Mouse (Mus musculus): ENCODE data around the gene Sec14l3.
A peak's percentile ranks its signal among the peaks of the same experiment; 100 is the strongest.
"Not testable (repeated sequence)": the region's sequence is repeated elsewhere in the genome, so short reads cannot be mapped to it uniquely, and the experiment has no call there.

The Sec14l3 gene

GRCm38 (mm10) chr11:4105444-4105843 lies 40.8 kb downstream of the Sec14l3 start:
- no peak for DNase-seq

DNA sequence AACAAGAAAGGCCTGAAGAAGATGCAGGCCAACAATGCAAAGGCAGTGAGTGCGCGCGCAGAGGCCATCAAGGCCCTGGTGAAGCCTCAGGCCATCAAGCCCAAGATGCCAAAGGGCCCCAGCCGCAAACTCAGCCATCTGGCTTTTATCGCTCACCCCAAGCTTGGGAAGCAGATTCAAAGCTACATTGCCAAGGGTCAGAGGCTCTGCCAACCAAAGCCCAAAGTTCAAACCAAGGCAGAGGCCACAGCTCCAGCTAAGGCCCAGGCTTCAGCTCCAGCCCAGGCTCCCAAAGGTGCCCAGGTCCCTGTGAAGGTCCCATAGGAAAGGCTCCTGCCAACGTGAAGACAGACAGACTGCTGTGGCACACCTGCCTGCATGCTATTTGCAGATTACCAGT lies 43.3 kb downstream of the Sec14l3 start:
- not testable (repeated sequence) for DNase-seq

DNA sequence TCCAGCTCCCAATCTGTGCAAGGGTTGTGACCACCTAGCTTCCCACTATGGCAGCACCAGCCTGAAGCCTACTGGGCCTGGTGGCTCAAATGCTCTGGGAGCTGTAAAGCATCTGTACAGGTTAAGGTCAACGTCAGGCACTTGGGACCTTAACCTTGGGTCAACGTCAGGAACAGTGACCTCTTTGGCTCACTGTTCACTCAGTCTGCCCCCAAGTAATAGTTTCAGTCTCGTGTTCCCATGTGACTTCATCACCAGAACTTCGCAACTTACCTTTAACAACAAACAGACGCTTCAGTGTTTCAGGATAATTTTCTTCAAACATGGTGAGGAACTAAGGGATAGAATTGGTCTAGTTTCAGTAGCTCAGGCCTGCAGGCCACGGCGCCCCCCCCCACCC lies 44.0 kb downstream of the Sec14l3 start:
- DNase-seq, result no peak

DNA sequence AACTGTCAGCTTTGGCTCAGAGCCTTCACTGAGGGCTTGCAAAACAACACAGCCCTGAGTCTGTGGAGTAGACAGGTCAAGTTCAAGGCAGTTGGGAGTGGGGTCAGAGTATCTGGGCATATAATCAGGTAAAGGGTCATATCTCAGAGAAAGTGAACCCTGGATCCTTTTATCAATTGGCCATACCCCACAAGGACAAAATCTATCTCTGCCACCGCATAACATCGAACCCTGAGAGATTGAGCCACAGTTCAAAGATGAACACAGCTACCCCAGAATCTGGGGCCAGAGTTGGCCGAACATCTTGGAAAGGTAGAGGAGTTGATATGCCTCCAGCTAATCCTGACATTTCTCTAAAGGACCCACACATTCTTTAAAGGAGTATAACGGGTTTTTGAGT lies 47.4 kb downstream of the Sec14l3 start:
- no peak for DNase-seq

DNA sequence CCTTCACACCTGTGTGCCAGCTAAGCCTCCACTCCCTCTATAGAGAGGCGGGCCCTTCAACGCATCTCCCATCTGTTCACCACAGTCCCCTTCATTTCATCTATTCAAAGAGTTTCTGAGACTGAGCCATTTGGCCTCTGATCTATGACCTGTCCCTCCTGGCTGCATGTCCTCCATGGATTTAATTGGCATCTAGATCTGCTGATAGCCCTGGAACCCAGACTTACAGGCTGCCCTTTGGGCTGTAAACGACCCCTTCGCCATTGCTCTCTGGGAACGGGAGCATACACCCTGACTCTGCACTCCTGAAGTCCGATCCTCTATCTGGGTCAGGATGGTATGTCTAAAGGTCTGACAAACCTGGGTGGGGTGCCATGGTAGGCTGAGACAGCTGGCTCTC lies 48.2 kb downstream of the Sec14l3 start:
- no peak for DNase-seq

- DNase-seq, result no peak
These were observed 48.9 kb downstream of the Sec14l3 start for GRCm38 (mm10) chr11:4113496-4113895.

- no peak for DNase-seq
These were observed 49.3 kb downstream of the Sec14l3 start for GRCm38 (mm10) chr11:4113970-4114369.

GRCm38 (mm10) chr11:4114541-4114940 lies 49.9 kb downstream of the Sec14l3 start:
- not testable (repeated sequence) for DNase-seq

DNA sequence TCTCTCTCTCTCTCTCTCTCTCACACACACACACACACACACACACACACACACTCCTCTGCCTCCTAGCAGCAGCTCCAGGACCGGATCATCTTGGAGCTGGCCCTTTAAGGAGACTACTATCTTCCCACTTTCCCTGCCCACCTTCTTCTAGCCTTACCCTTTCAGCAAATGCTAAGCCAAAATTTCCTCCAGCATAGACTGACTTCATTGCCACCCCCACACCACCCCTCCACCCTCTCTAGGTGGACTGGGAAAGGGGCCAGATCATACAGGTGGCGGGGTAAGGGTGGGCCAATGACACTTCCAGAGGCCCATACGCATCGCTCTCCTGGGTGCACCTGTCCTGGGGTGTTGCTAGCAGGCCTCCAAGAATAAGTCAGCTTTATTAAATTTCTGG lies 50.8 kb downstream of the Sec14l3 start:
- no peak for DNase-seq

DNA sequence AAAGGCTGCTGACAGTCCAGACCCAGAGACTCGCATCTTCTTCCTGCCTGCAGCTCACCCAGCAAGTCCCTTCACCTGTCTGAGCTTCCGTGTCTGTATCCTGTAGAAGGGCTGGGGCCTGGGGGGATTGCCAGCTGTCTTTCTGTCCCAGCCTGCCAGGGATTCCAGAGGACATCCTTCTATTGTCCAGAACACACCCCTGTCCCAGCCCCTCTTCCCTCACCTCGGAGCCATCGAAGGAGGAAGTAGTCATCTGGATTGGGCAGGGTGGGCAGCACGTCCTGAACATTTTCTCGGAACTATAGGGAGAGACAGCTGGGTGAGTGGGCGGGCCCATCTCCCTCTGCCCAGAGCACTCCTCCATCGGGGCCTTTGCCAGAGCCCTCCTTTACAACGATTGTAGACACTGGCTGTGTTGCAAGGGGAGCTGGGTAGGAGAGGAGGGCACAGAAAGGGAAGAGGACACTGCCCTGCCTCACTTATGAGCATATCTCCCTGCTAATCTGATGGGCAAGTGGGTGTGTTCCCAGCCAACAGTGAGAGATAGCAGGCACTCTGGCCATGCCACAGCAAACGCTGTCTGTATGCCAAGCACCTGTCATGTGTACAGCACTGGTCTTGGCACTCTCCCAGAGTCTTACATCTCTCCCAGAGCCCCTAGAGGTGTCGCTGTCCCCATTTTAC lies 52.0 kb downstream of the Sec14l3 start:
- no peak for DNase-seq

DNA sequence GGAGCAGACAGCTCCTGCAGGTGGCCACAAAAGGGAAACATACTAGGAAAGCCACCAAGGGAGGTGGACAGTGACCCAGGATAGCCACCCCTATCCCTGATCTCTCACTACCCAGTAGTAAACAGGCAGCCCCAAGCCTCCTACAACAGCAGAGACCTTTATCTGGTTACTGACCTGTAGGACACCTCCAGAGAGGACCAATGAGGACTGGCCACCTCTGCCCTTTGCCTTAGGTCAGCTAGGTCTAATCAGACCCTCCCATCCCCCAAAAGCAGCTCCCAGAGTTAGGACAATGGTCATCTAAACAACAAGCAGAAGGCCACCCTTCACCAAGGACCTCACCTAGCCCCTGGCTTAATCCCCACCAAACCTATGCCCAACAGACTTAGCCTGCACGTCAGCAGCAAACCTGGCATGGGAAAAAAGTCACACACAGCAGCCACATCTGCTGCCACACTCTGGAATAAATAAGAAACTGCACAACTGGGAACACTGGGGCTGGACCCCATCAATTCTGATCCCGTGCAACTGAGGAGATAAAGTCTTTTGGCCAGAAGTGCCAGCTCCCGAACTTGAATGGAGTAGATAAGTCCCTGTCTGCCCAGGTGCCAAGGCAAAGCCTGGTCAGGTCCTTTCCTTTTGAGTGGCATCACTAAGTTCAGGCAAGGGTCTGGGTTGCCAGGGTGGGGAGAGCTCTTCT lies 52.9 kb downstream of the Sec14l3 start:
- peak; percentile 17 for DNase-seq

- DNase-seq, result peak; percentile 84
These were observed 53.7 kb downstream of the Sec14l3 start for GRCm38 (mm10) chr11:4118081-4118921.

DNA sequence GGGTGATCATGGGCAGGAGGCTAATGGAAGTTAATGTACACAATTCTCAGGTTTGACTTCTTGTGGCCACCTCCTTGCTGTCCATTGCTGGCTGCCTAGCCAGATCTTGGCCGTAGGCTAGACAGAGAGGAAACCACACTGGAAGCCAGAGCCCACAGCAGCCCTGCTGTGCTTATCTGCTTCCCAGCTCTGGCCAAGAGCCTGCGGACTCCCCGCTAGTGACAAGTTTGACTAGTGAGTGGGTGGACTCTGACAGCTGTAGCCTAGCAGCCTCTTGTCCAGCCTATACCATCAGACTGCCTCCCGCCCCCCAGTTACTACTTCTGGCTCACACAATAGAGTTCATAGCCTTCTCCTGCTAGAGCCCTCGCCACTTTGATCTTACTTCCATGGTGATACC lies 55.0 kb downstream of the Sec14l3 start:
- DNase-seq, result no peak

GRCm38 (mm10) chr11:4121691-4122090 lies 57.0 kb downstream of the Sec14l3 start:
- no peak for DNase-seq

GRCm38 (mm10) chr11:4122226-4122625 lies 57.6 kb downstream of the Sec14l3 start:
- DNase-seq, result no peak

DNA sequence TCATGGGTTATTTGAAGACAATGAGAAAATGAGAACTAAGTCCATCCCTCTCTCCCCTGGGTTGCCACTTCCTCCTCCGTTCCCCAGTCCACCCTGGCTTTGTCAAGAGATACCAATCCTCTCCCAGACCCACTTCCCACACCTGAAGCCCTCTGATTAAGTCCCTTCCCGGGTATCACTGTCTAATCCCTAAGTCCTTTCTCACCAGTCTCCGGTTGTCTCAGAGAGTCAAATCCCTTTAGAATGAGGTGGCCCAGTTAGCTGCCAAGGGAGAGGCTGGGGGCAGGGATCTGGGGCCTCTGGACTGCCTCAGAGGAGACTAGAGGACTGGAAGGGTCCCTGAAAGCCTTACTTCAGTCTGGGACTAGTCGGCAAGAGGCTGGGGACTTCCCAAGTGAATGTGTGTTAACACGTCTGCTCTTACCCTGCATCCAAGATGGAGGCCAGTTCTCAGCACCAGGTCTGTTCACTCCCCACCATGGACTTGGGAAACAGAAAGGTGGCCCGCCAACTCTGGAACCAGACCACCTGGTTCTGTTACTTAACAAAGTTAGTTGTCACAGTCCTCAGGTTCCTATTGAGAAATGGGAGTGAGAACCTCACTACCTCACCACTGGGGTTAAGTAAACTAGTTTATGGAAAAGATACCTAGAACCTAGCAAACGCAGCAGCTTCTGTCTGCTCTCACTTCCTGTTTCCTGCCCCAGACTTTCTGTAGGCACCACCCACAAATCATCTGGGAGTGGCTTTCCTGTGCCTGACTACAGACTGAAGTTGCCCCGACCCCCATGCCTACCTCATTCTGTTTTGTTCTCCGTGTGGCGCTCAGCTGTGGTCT lies 58.3 kb downstream of the Sec14l3 start, which contains the start of gene Sec14l2:
Gene Sec14l2, minus strand, starts transcription at position 674 of the 838 bp plus-strand sequence.
- DNase-seq, result no peak

GRCm38 (mm10) chr11:4123922-4124321 lies 59.3 kb downstream of the Sec14l3 start:
- peak; percentile 23 for DNase-seq

GRCm38 (mm10) chr11:4127059-4127458 lies 62.4 kb downstream of the Sec14l3 start:
- no peak for DNase-seq

Data from embryo, embryonic 11 days (tissue).